Mouse (Mus musculus): ENCODE results near the gene Folr1. TPM values are rescaled to one million over a fixed set of nuclear protein-coding genes. Genes with fewer than 3 reads are reported as not detected.

Gene Folr1
- polyA plus RNA-seq, 1 experiment from 2014 or later: 1.2 TPM

- WGBS: under 1% methylated on average over 57 of the region's 57 CpGs
- Histone ChIP-seq H3K9me3 (no peaks in the 10 kb centered on the region), H3K4me2 (replicated peaks) (peak overlapping the region; percentile 49), H3K27ac (peak overlapping the region; percentile 84), H3K9ac (peak overlapping the region; percentile 56), H3K4me3 (peak overlapping the region; percentile 43), H3K4me1 (0 out of 2 replicates have a peak, but pooled peaks cover 5% of the 10 kb centered on the region), H3K27me3 (no peaks in the 10 kb centered on the region), H3K36me3 (no peaks in the 10 kb centered on the region)
- ATAC-seq (ENCODE audit: insufficient number of reproducible peaks, insufficient read depth, low FRiP score, low TSS enrichment): peak; percentile 98
These were observed 25.8 kb upstream of the Folr1 start for GRCm38 (mm10) chr7:101896104-101897066.

- WGBS: 36% methylated on average over 9 of the region's 9 CpGs
- no peak for ATAC-seq (ENCODE audit: insufficient number of reproducible peaks, insufficient read depth, low FRiP score, low TSS enrichment)
- Histone ChIP-seq H3K4me1 (0 out of 2 replicates have a peak, but pooled peaks cover 5% of the 10 kb centered on the region), H3K36me3 (no peaks in the 10 kb centered on the region), H3K27me3 (no peaks in the 10 kb centered on the region), H3K9me3 (no peaks in the 10 kb centered on the region), H3K4me3 (peak overlapping the region; percentile 43), H3K9ac (peak overlapping the region; percentile 47; the same call in 1 of the 2 replicates), H3K27ac (peak overlapping the region; percentile 67), H3K4me2 (replicated peaks) (peak overlapping the region; percentile 39)
These were observed 25.1 kb upstream of the Folr1 start for GRCm38 (mm10) chr7:101895695-101896094.

GRCm38 (mm10) chr7:101888460-101888859, 17.9 kb upstream of the Folr1 start:
- no peaks in the 10 kb centered on the region for H3K9me3 ChIP-seq
- no peaks in the 10 kb centered on the region for H3K36me3 ChIP-seq
- no peaks in the 10 kb centered on the region for H3K4me1 ChIP-seq
- H3K27me3 ChIP-seq: no peaks in the 10 kb centered on the region
- H3K4me2 ChIP-seq (replicated peaks): no peak overlapping the region
- no peak overlapping the region for H3K27ac ChIP-seq
- H3K4me3 ChIP-seq: no peak overlapping the region
- 76% methylated on average over 4 of the region's 4 CpGs for WGBS
- H3K9ac ChIP-seq: no peak overlapping the region
- no peak for ATAC-seq (ENCODE audit: insufficient number of reproducible peaks, insufficient read depth, low FRiP score, low TSS enrichment)

GRCm38 (mm10) chr7:101886274-101886673, 15.7 kb upstream of the Folr1 start:
- no peaks in the 10 kb centered on the region for H3K4me1 ChIP-seq
- 89% methylated on average over 6 of the region's 6 CpGs for WGBS
- ATAC-seq (ENCODE audit: insufficient number of reproducible peaks, insufficient read depth, low FRiP score, low TSS enrichment): no peak
- no peak overlapping the region for H3K27ac ChIP-seq
- H3K4me3 ChIP-seq: no peak overlapping the region
- H3K9me3 ChIP-seq: no peaks in the 10 kb centered on the region
- no peaks in the 10 kb centered on the region for H3K36me3 ChIP-seq
- H3K9ac ChIP-seq: no peak overlapping the region
- no peaks in the 10 kb centered on the region for H3K27me3 ChIP-seq
- no peak overlapping the region for H3K4me2 ChIP-seq (replicated peaks)

- 95% methylated on average over 4 of the region's 4 CpGs for WGBS
- no peaks in the 10 kb centered on the region for H3K9me3 ChIP-seq
- H3K9ac ChIP-seq: no peak overlapping the region
- H3K4me3 ChIP-seq: no peak overlapping the region
- no peak for ATAC-seq (ENCODE audit: insufficient number of reproducible peaks, insufficient read depth, low FRiP score, low TSS enrichment)
- H3K36me3 ChIP-seq: no peaks in the 10 kb centered on the region
- H3K27me3 ChIP-seq: no peaks in the 10 kb centered on the region
- no peaks in the 10 kb centered on the region for H3K4me1 ChIP-seq
- H3K27ac ChIP-seq: no peak overlapping the region
- H3K4me2 ChIP-seq (replicated peaks): no peak overlapping the region
These were observed 13.6 kb upstream of the Folr1 start for GRCm38 (mm10) chr7:101884160-101884559.

- no peak for ATAC-seq (ENCODE audit: insufficient number of reproducible peaks, insufficient read depth, low FRiP score, low TSS enrichment)
- H3K27ac ChIP-seq: no peak overlapping the region
- H3K4me1 ChIP-seq: no peaks in the 10 kb centered on the region
- H3K4me2 ChIP-seq (replicated peaks): no peak overlapping the region
- no peaks in the 10 kb centered on the region for H3K27me3 ChIP-seq
- 67% methylated on average over 9 of the region's 9 CpGs for WGBS
- H3K9me3 ChIP-seq: no peaks in the 10 kb centered on the region
- no peaks in the 10 kb centered on the region for H3K36me3 ChIP-seq
- H3K4me3 ChIP-seq: no peak overlapping the region
- H3K9ac ChIP-seq: no peak overlapping the region
These were observed 12.0 kb upstream of the Folr1 start for GRCm38 (mm10) chr7:101882413-101883154.

GRCm38 (mm10) chr7:101880855-101881254, 10.3 kb upstream of the Folr1 start:
- no peak for ATAC-seq (ENCODE audit: insufficient number of reproducible peaks, insufficient read depth, low FRiP score, low TSS enrichment)
- Histone ChIP-seq H3K4me2 (replicated peaks) (no peak overlapping the region), H3K4me3 (no peak overlapping the region), H3K27me3 (no peaks in the 10 kb centered on the region), H3K27ac (no peak overlapping the region), H3K4me1 (no peaks in the 10 kb centered on the region), H3K9ac (no peak overlapping the region), H3K9me3 (no peaks in the 10 kb centered on the region), H3K36me3 (no peaks in the 10 kb centered on the region)
- WGBS: 81% methylated on average over 4 of the region's 4 CpGs

GRCm38 (mm10) chr7:101875978-101876377, 5.4 kb upstream of the Folr1 start:
- no peak overlapping the region for H3K4me2 ChIP-seq (replicated peaks)

GRCm38 (mm10) chr7:101871296-101871695, 708 bp upstream of the Folr1 start:
- H3K27ac ChIP-seq: no peak overlapping the region
- H3K4me3 ChIP-seq: no peak overlapping the region
- no peaks in the 10 kb centered on the region for H3K4me1 ChIP-seq
- no peaks in the 10 kb centered on the region for H3K9me3 ChIP-seq
- WGBS: 83% methylated on average over 3 of the region's 3 CpGs
- no peak overlapping the region for H3K9ac ChIP-seq
- no peak for ATAC-seq (ENCODE audit: insufficient number of reproducible peaks, insufficient read depth, low FRiP score, low TSS enrichment)
- no peak overlapping the region for H3K4me2 ChIP-seq (replicated peaks)
- H3K27me3 ChIP-seq: no peaks in the 10 kb centered on the region
- H3K36me3 ChIP-seq: no peaks in the 10 kb centered on the region

More at GRCm38 (mm10) chr7:101875978-101876377, 5.4 kb upstream of the Folr1 start:
- H3K9ac ChIP-seq: no peak overlapping the region
- H3K36me3 ChIP-seq: no peaks in the 10 kb centered on the region
- ATAC-seq (ENCODE audit: insufficient number of reproducible peaks, insufficient read depth, low FRiP score, low TSS enrichment): no peak
- no peaks in the 10 kb centered on the region for H3K9me3 ChIP-seq
- H3K4me1 ChIP-seq: no peaks in the 10 kb centered on the region
- H3K27me3 ChIP-seq: no peaks in the 10 kb centered on the region
- WGBS: 95% methylated on average over 1 of the region's 1 CpGs
- H3K4me3 ChIP-seq: no peak overlapping the region
- H3K27ac ChIP-seq: no peak overlapping the region

GRCm38 (mm10) chr7:101869163-101869500, 1.5 kb downstream of the Folr1 start:
- no peaks in the 10 kb centered on the region for H3K36me3 ChIP-seq
- no peaks in the 10 kb centered on the region for H3K27me3 ChIP-seq
- no peak overlapping the region for H3K4me3 ChIP-seq
- WGBS: 61% methylated on average over 7 of the region's 7 CpGs
- H3K27ac ChIP-seq: no peak overlapping the region
- ATAC-seq (ENCODE audit: insufficient number of reproducible peaks, insufficient read depth, low FRiP score, low TSS enrichment): no peak
- no peak overlapping the region for H3K9ac ChIP-seq
- no peaks in the 10 kb centered on the region for H3K4me1 ChIP-seq
- H3K4me2 ChIP-seq (replicated peaks): no peak overlapping the region
- H3K9me3 ChIP-seq: no peaks in the 10 kb centered on the region

GRCm38 (mm10) chr7:101868241-101869162, 2.1 kb downstream of the Folr1 start:
- no peaks in the 10 kb centered on the region for H3K36me3 ChIP-seq
- H3K4me1 ChIP-seq: no peaks in the 10 kb centered on the region
- WGBS: 68% methylated on average over 13 of the region's 13 CpGs
- H3K4me2 ChIP-seq (replicated peaks): no peak overlapping the region
- no peaks in the 10 kb centered on the region for H3K27me3 ChIP-seq
- H3K27ac ChIP-seq: no peak overlapping the region
- ATAC-seq (ENCODE audit: insufficient number of reproducible peaks, insufficient read depth, low FRiP score, low TSS enrichment): 0 out of 2 replicates have a peak, but pooled peaks have one; percentile 35
- H3K9ac ChIP-seq: no peak overlapping the region
- no peaks in the 10 kb centered on the region for H3K9me3 ChIP-seq
- no peak overlapping the region for H3K4me3 ChIP-seq
